Mouse (Mus musculus) NIH3T3 (cell line): ENCODE results near the gene Atg9a.
"Not testable (repeated sequence)": the region's sequence is repeated elsewhere in the genome, so short reads cannot be mapped to it uniquely, and the experiment has no call there.

Experiments used
- DNase-seq: peaks from one replicate; pipeline ENCODE4 v3.0.0-alpha.2; 2012; ENCODE audit warnings: low read depth

Gene Atg9a

DNA sequence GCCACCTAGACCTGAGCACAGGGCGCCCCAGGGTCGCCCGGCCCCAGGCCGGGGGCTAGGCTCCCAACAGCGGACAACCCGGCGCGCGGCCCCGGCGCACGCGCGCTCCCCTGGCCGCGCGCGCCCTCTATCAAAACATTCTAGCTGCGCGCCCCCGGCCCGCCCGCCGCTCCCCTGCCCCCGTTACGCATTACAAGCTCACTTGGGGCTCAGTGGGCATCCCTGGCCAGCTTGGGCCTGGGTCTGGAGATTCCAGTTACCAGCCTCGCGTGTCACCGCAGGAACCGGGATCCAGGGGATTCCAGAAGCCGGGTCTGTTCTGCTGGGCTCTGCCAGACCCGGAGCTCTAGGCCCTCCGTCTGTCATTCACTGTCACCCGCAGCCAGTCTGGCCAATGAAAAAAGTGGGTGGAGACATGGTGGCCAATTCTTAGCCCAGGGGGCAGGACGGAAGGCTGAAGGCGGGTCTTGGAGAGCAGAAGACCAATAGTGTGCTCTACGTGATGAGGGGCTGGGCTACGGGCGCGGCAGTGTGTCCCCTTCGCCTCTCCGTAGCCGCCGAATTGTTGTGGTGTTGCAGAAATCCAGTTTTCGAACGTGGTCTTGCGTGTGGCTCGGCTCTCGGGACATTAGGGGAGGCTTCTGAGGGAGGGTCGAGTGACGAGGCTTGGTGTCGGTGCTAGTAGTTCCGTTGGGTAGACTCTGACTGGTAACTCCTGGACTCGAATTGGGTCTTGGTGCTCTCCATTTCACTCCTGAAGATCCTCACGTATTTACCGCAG is at the start of gene Atg9a, which contains the start of gene Ankzf1:
Gene Atg9a, minus strand, starts transcription at position 575 of the 781 bp plus-strand sequence.
Gene Ankzf1, plus strand, starts transcription at position 530 of the 781 bp plus-strand sequence.
- DNase-seq, result peak; percentile 98

DNA sequence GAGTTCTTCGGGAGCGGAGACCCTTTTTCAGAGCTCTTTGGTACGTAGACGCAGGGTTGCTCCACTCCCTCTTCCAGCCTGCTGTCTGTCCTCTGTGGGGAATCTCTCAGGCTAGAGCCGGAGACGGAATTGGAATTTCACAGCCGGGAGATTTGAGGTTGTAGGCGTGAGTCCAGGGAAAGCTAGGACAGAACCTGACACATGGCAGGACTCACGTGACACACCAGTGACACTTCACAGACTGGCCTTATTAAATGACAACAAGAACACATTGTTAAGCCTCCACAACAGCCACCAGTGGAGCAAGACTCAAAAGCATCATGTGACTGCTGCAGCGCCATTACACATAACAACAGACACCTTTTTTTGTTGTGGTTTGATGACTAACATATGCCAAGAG is 47.6 kb upstream of the Atg9a start:
- DNase-seq, result no peak

DNA sequence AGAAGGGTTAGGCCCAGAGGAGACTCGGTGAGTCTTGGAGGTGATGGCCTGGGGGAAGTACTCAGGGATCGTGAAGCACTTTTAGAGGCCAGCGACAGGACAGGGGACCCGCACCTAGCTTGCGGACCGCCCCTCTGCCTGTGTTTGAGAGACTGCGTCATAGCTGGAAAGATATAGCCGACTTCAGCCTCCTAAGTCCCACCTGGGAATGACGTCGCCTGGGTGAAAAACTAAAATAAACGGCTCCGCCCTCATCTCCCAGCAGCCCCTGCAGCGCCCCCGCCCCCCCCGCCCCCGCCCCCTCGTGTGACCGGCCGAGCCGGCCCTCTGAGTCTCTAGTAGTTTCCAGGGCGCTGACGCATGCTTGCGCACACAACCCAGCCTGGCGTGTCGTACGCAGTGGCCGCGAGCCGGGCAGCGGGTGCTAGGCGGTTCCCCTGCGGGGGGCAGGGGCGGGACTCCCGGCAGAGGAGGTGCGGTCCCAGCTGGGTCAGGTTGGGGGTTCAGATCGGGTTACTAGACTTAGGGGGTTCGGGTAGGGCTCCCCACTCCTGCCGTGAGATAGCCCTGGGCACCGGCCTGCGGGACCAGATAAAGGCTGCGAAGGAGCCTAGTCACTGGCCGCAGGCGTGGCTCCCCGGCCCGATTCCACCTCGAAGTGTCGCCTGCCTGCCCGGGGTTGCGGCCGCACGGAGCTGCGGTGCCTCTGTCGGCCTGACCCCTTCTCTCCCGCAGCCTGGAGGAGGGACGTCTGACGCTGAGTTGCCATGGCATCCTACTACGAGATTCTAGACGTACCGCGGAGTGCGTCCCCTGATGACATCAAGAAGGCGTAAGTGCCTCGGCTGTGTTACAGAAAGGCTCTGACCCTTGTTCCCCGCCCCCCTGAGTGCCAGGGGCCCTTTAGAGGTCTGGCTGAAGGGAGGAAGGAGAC is 44.4 kb upstream of the Atg9a start, which contains the start of gene Dnajb2:
Gene Dnajb2, plus strand, starts transcription at position 290 of the 934 bp plus-strand sequence.
- DNase-seq, result peak; percentile 94

DNA sequence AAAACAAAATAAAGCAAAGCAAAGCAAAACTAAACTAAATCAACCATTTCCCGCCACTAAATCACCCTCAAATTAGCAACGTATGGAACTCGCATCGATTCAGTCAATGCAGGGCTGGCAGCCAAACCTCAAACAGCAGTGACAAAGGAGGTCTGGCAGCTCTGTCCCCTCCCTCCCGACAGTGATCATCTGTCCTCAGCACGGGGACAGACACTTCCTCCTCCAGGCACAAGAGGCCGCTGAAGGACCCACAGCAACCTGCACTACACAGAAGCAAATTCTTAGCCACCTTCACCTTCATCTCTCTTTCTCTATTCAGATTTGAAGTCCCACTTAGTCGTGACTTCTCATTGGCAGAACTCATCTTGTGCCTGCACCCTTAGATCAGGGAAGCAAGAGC is 42.6 kb upstream of the Atg9a start:
- DNase-seq, result peak; percentile 43

DNA sequence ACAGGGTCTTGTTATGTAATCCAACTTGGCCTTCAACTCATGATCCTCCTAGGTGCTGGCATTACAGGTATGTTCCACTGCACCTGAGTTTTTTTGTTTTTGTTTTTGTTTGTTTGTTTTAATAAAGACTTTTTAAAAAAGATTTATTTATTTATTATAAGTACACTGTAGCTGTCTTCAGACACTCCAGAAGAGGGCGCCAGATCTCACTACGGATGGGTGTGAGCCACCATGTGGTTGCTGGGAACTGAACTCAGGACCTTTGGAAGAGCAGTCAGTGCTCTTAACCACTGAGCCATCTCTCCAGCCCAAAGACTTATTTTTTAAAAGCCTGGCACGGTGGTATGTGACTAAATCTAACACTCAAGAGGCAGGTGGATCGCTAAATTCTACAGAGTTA is 40.5 kb upstream of the Atg9a start:
- DNase-seq, result not testable (repeated sequence)

DNA sequence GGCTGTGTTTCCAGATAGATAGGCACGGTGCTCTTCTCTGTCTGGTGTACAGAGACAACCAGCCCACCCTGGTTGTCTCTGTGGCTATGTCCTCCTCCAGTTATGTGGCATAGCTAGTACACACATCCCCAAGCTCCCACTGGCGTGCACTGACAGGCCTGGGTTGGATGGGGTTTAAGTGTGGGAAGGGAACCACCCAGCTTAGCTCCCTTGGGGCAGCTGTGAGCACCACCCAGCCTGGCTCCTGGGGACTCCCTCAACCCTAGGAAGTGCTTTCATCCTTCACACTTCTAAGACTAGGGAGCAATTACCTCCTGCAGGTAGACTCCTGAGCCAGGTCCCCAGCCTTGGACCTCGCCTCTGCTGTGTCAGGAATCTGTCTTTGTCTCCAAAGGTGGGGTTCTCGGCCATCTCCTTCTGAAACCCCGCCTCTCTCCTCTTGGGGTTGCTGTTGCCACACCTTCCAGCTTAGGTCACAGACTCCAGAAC is 39.7 kb upstream of the Atg9a start, which contains the start of gene A630095N17Rik:
Gene A630095N17Rik, minus strand, starts transcription at position 439 of the 489 bp plus-strand sequence.
- DNase-seq, result no peak

DNA sequence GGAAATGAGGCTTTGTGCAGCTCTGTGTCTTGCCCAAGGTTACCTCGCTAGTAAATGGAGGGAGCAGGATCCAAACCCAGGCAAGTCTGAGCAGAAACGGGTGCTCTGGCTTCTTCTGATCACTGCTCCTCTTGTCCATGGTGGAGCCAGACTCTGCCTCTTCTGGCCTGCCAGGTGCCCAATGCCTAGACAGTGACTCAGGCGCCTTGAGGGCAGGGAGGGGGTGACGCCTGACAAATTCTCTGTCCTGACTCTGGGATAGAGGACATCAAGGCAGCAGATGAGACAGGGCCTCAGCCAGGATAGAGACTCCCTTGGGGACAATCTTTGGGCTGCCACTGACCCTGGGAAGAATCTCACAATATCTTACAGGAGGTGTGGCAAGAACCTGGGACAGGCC is 39.2 kb upstream of the Atg9a start:
- no peak for DNase-seq

DNA sequence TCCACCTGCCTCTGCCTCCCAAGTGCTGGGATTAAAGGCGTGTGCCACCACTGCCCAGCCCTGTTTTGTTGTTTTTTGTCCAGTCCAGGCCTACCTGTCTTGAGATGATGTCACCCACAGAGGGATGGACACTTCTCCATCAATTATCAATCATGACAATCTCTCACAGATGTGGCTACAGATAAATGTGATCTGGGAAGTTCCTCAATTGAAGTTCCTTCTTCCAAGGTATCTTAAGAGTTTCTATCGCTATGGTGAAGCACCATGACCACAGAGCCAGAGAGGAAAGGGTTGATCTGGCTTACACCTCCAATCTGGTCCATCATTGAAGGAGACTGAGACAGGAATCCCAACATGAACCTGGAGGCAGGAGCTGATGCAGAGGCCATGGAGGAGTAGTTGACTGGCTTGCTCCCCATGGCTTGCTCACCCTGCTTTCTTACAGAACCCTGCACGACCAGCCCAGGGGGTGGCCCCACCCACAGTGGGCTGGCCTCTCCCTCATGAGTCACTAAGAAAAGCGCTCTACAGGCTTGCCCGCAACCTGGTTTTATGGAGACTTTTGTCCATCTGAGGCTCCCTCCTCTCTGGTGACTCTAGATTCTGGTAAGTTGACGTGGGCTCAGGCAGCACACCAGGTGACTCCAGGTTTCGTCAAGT is 38.5 kb upstream of the Atg9a start:
- peak; percentile 52 for DNase-seq

DNA sequence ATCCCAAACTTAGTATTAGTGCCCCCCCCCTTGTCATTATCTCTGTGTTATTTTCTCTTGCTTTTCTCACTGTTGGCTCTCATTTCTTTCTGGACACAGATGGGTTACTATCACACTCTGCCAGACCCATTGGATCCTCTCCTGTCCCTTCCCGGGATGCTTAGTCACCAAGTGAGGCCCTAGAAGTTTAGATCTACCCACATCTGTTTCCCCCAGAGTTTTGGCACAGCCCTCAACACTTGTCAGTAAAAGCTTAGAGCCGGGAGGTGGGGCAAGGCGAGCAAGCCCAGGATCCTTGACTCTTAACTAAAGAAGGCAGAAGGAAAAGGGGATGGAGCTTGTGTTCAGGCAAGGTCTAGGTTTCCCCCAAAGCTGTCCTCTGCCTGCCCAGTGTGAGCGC is 37.2 kb upstream of the Atg9a start:
- peak; percentile 83 for DNase-seq

DNA sequence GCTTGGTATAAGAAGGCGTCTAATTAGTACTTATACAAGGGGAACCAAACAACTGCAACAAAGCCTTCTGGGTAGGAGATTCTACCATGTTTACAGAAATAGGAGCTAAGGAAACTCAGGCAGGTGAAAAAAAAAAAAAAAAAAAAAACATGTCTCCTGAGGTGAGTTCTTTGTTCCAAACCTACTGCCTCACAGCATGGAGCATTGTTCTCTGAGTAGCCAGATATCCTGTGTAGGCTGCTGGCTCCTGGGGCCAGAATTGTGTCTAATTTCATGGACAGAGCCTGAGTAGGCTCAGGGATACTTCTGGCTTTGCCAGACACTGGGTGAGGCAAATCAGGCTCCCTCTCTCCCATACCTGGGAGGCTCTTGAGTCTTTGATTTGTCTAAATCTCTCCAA is 35.7 kb upstream of the Atg9a start:
- no peak for DNase-seq

DNA sequence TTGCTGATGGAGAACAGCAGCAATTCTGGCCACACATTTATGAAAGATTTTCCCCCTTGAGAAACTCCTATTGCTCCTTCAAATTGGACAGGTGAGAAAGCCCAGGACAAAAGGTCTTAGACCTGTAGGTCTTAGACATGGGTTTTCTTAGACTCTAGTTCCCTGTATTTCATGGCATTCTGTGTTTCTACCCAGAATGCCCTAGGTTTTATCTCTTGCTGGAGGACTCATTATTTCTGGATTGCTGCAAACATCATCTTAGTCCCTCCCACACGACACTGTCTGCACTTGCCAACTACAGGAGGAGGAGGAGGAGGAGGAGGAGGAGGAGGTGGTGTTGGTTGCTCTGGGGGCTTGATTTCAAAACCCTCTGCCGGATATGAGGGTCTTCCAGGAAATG is 34.1 kb upstream of the Atg9a start:
- no peak for DNase-seq

DNA sequence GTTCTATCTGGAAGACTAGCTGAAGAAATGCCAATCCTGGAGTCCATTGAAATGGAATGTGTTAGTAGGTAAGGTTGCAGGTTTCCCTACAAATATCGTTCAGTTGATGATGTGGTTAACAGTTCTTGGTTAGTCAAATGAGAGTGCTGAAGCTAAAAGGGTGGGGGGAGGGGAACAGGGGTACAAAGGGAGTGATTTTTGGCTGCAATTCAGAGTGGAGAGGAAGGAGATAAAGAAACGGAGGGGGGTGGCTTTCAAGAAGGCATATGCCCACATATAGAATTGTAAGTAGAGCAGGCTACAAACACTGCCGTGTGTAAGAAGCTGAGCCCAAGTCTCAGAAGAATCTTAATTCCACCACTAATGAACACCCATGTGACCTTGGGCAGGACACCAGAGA is 33.5 kb upstream of the Atg9a start:
- DNase-seq, result no peak

DNA sequence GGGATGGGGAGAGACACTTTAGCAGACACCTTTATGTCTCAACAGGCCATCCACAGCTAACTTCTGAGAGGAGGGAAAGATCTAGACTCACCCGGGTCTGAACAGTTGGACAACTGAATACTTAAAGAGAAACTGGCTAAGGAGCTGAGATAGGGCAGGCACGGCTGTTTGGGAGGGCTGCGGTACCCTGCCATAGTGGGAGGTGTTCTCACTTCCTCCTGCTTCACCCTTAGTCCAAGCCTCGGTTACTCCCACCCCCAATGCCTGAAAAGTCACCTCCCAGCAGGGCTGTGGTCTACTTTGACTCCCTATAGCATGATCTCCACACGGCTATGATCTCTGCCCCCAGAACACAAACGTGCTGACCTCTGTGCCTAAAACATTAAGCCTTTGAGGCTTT is 31.5 kb upstream of the Atg9a start:
- DNase-seq, result no peak

DNA sequence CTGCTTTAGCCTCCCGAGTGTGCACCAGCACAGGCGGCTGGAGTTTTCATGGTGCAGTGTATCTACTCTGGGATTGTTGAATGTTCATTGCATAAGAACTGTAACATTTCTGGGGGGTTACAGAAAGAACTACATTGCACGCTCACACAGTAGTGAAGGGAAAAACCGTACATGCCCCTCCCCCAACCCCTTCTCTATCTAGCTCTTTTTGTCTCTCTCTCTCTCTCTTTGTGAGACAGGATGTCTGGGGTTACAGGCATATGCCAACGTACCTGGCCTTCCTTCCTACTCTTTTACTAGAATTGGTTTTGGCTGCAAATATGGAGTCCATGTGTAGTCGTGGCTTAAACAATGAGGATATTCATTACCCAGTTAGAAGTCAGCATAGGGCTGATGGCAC is 30.9 kb upstream of the Atg9a start:
- no peak for DNase-seq

DNA sequence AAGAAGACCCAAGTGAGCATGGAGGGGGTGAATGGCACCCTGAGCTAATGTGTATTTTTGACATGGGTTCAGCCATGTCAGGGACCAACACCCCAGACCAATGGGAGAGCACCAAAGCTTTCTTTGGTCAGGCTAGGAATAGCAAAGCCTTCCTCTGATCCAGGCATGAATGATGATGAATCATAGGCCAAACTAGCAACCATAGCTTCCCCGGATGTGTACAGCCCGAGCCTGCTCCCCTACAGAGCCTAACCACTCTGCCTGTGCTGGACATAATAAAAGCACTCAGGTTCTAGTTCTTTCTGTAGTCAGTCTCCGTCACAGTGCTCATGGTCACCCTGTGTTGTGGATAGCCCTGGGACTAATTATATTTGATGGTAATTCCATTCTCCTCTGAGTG is 29.5 kb upstream of the Atg9a start:
- peak; percentile 60 for DNase-seq

DNA sequence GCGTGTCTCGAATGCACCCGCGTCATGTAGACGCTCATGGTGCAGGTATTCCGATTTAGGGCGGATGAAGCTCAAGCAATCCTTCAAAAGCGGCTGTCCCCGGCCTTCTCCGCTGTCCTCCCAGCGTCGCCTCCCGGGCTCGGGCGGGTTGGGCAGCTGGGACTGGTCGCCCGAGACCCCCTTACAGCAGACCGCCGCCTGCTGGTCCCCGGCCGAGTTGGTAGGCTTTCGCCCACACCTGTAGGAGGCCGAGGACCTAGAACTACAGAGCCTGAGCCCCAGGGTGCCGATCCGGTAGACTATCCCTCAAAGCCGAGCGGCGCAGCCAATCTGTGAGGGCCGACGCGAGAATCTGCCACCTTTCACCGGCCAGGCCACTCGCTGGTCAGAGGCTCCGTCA is 27.5 kb upstream of the Atg9a start, which contains the start of gene Tuba4a:
Gene Tuba4a, minus strand, starts transcription at position 335 of the 400 bp plus-strand sequence.
- no peak for DNase-seq

DNA sequence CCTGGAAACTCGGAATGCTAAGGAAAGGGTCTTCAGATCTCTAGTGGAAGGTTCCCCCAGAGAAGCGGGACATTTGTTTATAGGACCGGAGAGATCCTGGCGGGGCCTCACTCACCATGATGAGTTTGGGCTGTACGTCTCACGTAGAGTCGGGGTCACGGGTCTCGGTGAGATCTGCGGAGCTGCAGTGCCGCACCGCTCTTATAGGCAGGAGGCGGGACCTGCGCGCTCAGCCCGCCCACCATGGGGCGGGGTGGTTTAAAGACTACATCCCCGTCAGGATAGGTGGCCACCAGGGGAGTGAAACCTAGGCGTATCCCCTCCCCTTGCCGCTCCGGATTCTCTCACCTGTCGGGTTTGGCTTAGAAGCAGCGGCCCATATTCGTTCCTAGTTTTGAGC is 27.1 kb upstream of the Atg9a start:
- DNase-seq, result peak; percentile 84

DNA sequence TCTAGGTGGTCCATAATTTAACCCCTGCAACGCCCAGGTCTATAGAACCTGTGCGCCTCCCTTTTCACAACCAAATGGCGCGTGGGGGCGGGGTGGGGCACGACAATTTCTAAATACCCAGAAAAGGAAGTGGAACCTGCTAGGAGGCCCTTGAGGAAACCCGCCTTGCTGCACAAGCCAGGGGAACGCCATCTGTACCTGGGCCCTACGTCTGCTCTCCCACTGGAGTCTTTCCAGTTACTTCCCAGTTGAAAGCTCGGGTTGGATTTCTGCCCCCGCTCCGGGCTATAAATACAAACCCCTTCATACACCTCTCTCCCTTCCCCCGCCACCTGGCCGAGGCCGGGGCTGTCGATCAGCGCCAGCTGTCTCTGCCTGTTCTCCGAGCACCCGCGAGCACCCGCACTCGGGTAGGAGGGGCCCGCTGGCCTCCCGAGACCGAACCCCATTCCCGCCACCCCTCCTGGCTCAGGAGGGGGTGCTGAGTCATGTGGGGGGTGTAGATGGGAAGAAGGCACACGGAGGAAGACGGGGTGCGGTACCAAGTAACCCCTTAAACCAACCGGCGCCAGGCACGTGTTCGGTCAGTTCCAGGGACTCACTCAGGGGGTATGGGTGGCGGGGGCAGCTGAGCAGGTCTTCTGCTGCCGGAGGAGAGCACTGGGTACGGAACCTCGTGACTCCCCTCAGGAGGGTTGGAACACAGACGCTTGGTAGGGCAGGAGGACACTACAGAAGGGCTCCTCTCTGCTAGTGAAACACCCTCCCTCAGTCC is 26.4 kb upstream of the Atg9a start:
- peak; percentile 55 for DNase-seq

DNA sequence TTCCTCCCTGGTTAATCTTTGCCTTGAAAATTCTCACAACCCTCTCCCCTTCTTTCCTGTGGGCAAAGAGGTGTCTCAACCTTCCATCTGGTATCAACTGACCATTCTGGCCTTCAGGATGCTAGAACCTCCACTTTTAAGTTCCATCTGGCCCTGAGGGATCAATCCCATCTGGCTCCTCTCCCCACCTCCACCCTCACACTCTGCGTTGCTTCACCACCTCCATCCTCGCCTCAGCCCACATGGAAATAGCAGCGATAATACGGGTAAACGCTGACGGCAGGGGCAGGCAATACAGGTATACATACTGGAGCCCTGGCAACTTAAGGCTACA is 25.9 kb upstream of the Atg9a start:
- no peak for DNase-seq

DNA sequence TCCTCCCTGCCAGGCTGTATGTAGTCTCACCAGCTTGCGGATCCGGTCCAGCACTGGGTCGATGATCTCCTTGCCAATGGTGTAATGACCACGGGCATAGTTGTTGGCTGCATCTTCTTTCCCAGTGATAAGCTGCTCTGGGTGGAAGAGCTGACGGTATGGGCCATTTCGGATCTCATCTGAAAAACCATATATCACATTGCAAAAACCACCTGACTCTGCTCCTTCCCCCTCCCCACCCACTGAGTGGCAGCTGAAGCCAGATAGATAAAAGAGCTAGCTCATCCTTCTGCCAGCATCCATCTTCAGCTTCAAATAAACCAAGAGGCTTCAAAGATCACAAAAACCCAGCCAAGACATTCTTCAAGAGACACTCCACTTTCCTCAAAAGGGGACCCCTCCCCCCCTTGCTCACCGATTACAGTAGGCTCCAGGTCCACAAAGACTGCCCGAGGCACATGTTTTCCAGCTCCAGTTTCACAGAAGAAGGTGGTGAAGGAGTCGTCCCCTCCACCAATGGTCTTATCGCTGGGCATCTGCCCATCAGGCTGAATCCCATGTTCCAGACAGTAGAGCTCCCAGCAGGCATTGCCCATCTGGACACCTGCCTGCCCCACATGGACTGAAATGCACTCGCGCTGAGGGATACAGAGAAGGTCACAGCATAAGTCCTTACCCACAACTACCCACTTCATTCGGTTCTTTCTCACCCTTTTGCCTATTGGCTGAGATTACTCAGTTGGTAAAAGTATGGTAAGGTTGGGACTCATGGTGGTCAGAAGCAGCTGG is 25.0 kb upstream of the Atg9a start:
- DNase-seq, result no peak

DNA sequence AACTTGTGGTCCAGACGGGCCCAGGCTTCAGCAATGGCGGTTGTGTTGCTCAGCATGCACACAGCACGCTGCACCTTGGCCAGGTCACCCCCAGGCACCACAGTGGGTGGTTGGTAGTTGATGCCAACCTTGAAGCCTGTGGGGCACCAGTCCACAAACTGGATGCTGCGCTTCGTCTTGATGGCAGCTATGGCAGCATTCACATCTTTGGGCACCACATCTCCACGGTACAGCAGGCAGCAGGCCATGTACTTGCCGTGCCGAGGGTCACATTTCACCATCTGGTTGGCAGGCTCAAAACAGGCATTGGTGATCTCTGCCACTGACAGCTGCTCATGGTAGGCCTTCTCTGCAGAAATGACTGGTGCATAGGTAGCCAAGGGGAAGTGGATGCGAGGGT is 23.8 kb upstream of the Atg9a start:
- DNase-seq, result no peak
